Mouse (Mus musculus) myocyte (in vitro differentiated cells): ENCODE results near the gene Trim41.

ENCODE experiments used
- POLR2A ChIP-seq: IDR thresholded peaks from one replicate; pipeline ENCODE4 v1.6.1; 2011; ENCODE audit warnings: low read depth, mild to moderate bottlenecking, control low read depth, moderate library complexity; ENCODE audit not compliant: insufficient read length
- POLR2AphosphoS2 ChIP-seq: IDR thresholded peaks from one replicate; pipeline ENCODE4 v1.6.1; 2011; ENCODE audit warnings: low read depth, control low read depth; ENCODE audit not compliant: insufficient read length
- TCF12 ChIP-seq: IDR thresholded peaks from one replicate; pipeline ENCODE4 v1.6.1; 2011; ENCODE audit warnings: mild to moderate bottlenecking, control low read depth; ENCODE audit not compliant: poor library complexity, insufficient read depth, severe bottlenecking
- USF1 ChIP-seq: IDR thresholded peaks from one replicate; pipeline ENCODE4 v1.6.1; 2011; ENCODE audit warnings: low read depth, mild to moderate bottlenecking, control low read depth, moderate library complexity

- TF ChIP-seq POLR2A (peak; percentile 72), USF1 (no peak), POLR2AphosphoS2 (peak; percentile 96), TCF12 (no peak)
Observed at GRCm38 (mm10) chr11:48806856-48807562, 10.1 kb downstream of the Trim41 start.
